Mouse (Mus musculus) limb, embryonic 14.5 days (tissue): ENCODE data around the gene Diaph2. TPM values are rescaled to one million over a fixed set of nuclear protein-coding genes. Genes with fewer than 3 reads are reported as not detected.

Experiments
- ATAC-seq: fragments of 200-750 bp; cut with Nextera tagmentation; 2 replicates; pipeline ENCODE4 v1.8.0; 2017; ENCODE audit warnings: low read depth, moderate number of reproducible peaks, moderate TSS enrichment; ENCODE audit not compliant: low FRiP score
- DNase-seq: peaks from one replicate; pipeline ENCODE4 v3.0.0-alpha.2; 2015; ENCODE audit warnings: low spot score
- H3K27ac ChIP-seq: fragments of 300-500 bp; sonication (generic); replicated peaks from 2 replicates; pipeline ENCODE4 v1.5.1; 2014; ENCODE audit warnings: low read depth, mild to moderate bottlenecking, low read length, moderate library complexity, mixed read lengths
- H3K27me3 ChIP-seq: fragments of 300-500 bp; sonication (generic); 2 replicates; pipeline ENCODE4 v1.6.1; 2014; ENCODE audit warnings: low read length, mixed read lengths; ENCODE audit not compliant: control insufficient read depth, insufficient read depth
- H3K36me3 ChIP-seq: fragments of 300-500 bp; sonication (generic); 2 replicates; pipeline ENCODE4 v1.6.1; 2014; ENCODE audit warnings: mild to moderate bottlenecking, low read length, moderate library complexity, mixed read lengths; ENCODE audit not compliant: control insufficient read depth, insufficient read depth
- H3K4me1 ChIP-seq: fragments of 300-500 bp; sonication (generic); 2 replicates; pipeline ENCODE4 v1.6.1; 2014; ENCODE audit warnings: antibody characterized with exemption, low read length, mixed read lengths; ENCODE audit not compliant: control insufficient read depth, insufficient read depth
- H3K4me2 ChIP-seq: fragments of 300-500 bp; sonication (generic); replicated peaks from 2 replicates; pipeline ENCODE4 v1.6.1; 2014; ENCODE audit warnings: low read depth, mild to moderate bottlenecking, low read length, moderate library complexity; ENCODE audit not compliant: severe bottlenecking
- H3K4me3 ChIP-seq: fragments of 300-500 bp; sonication (generic); replicated peaks from 2 replicates; pipeline ENCODE4 v1.5.1; 2014; ENCODE audit warnings: low read length
- H3K9ac ChIP-seq: fragments of 300-500 bp; sonication (generic); 2 replicates; pipeline ENCODE4 v1.6.1; 2014; ENCODE audit warnings: mild to moderate bottlenecking, low read depth, low read length, moderate library complexity; ENCODE audit not compliant: severe bottlenecking
- H3K9me3 ChIP-seq: fragments of 300-500 bp; sonication (generic); 2 replicates; pipeline ENCODE4 v1.6.1; 2016; ENCODE audit warnings: low read length; ENCODE audit not compliant: control insufficient read depth
- POLR2A ChIP-seq: fragments of 200-500 bp; IDR thresholded peaks from 2 replicates; pipeline ENCODE4 v1.8.0; 2012; ENCODE audit warnings: inconsistent platforms, mild to moderate bottlenecking, moderate library complexity, borderline replicate concordance; ENCODE audit not compliant: insufficient read depth, insufficient read length; ENCODE audit errors: extremely low read depth
- WGBS: fragments of 180-500 bp; shearing (Covaris S2); extraction: QIAGEN DNeasy Blood & Tissue Kit; methylation state at CpG from one replicate; pipeline ENCODE4 v1.1.7; 2014; 5-methylcytosine and 5-hydroxymethylcytosine counted together
- polyA plus RNA-seq, 2 experiments: library from polyadenylated mRNA; depleted of rRNA in 1 of 2; stranded (reverse) in 1 of 2; unstranded in 1 of 2; fragments of >200 nt; fragmentation: Nextera tagmentation in 1 of 2; extraction: Ambion mirVana in 1 of 2; gene quantifications; 2 replicates each; pipeline versions ENCODE4 v1.2.1 to v1.2.3; 2012 to 2014

Gene Diaph2
- polyA plus RNA-seq (2012; rRNA removed) (4.3 and 5.5 TPM in 2 replicates), polyA plus RNA-seq (2014; fragmentation: Nextera tagmentation; extraction: Ambion mirVana) (5.0 and 6.3 TPM in 2 replicates)

DNA sequence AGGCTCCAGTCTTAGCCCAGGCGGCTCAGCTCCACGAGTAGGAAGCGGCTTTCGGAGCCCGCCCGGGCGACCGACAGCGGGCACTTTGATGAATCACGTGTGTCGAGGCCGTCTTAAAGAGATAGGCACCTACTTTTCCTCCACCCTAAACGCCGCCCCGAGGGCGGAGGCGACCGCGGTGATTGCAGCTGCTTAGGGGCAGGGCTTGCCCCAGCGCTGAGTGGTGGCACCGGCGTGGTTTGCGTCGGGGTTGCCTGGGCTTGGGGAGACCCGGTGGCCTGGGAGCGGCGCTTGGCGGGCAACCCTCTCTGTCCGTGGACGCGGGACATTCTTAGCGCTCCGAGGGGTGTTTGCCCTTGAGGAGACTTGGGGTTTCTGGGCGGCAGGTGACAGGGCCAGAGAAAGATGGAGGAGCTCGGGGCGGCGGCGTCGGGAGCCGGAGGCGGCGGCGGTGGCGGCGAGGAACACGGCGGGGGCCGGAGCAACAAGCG is at the start of gene Diaph2:
Diaph2 (plus strand) TSS at position 172 of the 491 bp plus-strand sequence.
- TF ChIP-seq POLR2A = 0 out of 2 replicates have a peak, but pooled peaks have one; percentile 24
- Histone ChIP-seq H3K4me3 (peak within 1 kb of the TSS; percentile 55), H3K4me2 (peak within 1 kb of the TSS; percentile 48), H3K27me3 (no peaks in the 10 kb centered on the region), H3K9me3 (no peaks in the 10 kb centered on the region), H3K27ac (peak within 1 kb of the TSS; percentile 43; the same call in 1 of the 2 replicates), H3K4me1 (no peaks in the 10 kb centered on the region), H3K9ac (peak within 1 kb of the TSS; percentile 70), H3K36me3 (no peaks in the 10 kb centered on the region)
- peak; percentile 64 for DNase-seq
- peak; percentile 84 for ATAC-seq
- 13% methylated on average over 37 of the region's 49 CpGs for WGBS

DNA sequence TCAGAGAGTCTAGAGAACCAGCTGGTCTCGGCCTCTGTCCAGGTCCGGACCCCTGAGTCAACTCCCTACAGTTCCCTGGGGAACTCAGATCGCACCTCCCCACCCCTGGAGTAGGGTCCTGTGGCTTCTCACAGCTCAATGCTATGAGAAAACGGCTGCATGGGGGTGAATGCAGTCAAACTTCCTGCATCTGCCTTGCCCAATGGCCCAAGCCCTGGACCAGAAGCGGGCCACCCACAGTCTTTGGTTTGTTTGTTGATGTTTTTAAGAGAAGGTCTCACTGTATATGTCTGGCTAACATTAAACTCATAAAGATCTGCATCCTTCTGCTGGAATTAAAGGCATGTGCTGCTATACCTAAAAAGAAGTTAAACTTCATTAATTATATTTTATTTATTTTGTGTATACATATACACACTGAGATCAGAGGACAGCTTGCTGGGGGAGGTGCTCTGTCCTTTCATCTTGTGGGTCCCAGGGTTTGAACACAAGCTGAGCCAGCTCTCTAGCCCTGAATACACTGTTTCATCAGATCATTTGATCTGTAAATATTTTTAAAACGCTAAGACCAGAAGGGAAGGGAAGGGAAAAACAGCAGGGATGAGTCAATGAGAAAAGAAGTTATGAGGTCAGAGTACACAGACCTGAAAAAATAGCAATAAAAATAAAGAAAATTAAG is 47.8 kb upstream of the Diaph2 start:
- no peak for DNase-seq
- Histone ChIP-seq H3K9ac (no peak overlapping the region), H3K4me2 (no peak overlapping the region), H3K27ac (no peak overlapping the region), H3K9me3 (no peaks in the 10 kb centered on the region), H3K4me1 (no peaks in the 10 kb centered on the region), H3K36me3 (no peaks in the 10 kb centered on the region), H3K27me3 (no peaks in the 10 kb centered on the region), H3K4me3 (no peak overlapping the region)
- no peak for TF ChIP-seq POLR2A
- ATAC-seq = no peak
- WGBS = 52% methylated on average over 6 of the region's 6 CpGs

DNA sequence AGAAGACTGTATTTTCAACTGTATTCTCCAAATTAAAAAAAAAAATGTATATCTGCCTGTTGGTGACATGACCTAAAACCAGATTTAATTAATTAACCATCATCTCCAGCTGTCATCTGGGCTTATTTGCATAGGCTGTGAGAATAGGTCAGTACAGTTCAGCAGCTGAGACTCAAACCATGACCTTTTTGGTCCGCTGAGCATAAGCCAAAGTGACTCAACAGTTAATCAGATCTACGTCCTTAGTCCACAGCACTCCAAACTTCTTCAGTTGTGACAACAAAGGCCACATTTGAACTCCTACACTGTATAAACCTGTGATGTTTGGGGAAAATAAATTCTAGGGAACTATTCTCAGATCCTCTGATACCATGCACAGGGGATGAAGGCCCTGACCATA is 39.9 kb upstream of the Diaph2 start:
- Histone ChIP-seq H3K9ac (no peak overlapping the region), H3K4me1 (no peaks in the 10 kb centered on the region), H3K36me3 (no peaks in the 10 kb centered on the region), H3K27ac (no peak overlapping the region), H3K9me3 (no peaks in the 10 kb centered on the region), H3K27me3 (no peaks in the 10 kb centered on the region), H3K4me2 (no peak overlapping the region), H3K4me3 (no peak overlapping the region)
- WGBS = 83% methylated on average over 2 of the region's 2 CpGs
- DNase-seq (no peak), ATAC-seq (no peak)
- TF ChIP-seq POLR2A = no peak

DNA sequence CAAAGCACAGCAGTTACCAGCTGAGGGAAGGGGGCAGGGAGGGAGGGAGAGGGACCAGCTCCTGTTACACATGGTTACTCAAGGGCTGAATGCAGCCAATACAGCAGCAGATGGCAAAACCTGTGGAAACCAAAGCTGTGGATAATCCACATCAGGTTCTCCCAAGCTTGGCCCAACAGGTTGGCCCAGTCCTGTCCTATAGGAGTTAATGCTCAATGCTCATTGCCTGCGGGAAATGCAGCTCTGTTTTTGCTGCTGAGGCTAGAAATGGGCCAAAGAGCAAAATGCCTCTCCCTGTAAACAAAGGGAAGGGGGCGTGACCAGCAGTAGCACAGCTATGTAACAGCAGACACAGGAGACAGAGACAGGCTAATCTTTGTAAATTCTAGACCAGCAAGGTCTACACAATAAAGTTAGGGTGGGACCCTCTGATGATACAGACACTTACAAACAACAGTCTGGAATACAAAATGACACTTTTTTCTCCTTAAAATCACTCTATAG is 20.8 kb upstream of the Diaph2 start:
- 42% methylated on average over 2 of the region's 2 CpGs for WGBS
- no peaks in the 10 kb centered on the region for H3K36me3 ChIP-seq

DNA sequence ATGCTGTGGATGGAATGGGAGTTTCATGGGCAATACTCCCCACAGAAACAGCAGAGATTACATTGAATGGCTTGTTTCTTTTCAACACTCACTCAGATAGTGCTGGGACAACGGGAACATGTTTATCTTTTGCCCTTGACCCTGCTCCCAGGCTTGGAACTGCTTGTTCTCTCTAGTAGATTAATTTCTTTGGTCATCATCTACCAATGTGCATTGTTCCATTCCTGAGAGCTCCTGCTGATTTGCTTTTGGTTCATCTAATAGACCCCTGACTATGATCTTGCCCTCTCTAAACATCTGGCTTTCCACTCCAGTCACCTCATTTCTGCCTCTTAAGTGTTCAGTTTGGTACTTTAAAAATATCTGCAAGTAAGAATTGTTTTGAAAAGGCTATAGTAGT is 13.0 kb upstream of the Diaph2 start:
- 50% methylated on average over 1 of the region's 1 CpGs for WGBS
- no peaks in the 10 kb centered on the region for H3K27me3 ChIP-seq
- DNase-seq (no peak), ATAC-seq (no peak)
- no peak overlapping the region for H3K27ac ChIP-seq
- no peak for TF ChIP-seq POLR2A
- H3K4me1 ChIP-seq = no peaks in the 10 kb centered on the region
- H3K4me2 ChIP-seq = no peak overlapping the region
- no peaks in the 10 kb centered on the region for H3K9me3 ChIP-seq
- H3K36me3 ChIP-seq = no peaks in the 10 kb centered on the region
- H3K4me3 ChIP-seq = no peak overlapping the region
- no peak overlapping the region for H3K9ac ChIP-seq

More for the DNA sequence above, 20.8 kb upstream of the Diaph2 start:
- no peak for DNase-seq
- no peak for ATAC-seq
- Histone ChIP-seq H3K27ac (no peak overlapping the region), H3K4me2 (no peak overlapping the region), H3K9me3 (no peaks in the 10 kb centered on the region), H3K9ac (no peak overlapping the region), H3K4me3 (no peak overlapping the region), H3K27me3 (no peaks in the 10 kb centered on the region), H3K4me1 (no peaks in the 10 kb centered on the region)
- TF ChIP-seq POLR2A = no peak
